Mouse (Mus musculus) cerebellum, adult 2 months (tissue): Measurements from ENCODE around the gene Tesk2.

Experiments used
- CTCF ChIP-seq: fragments of 200-500 bp; IDR thresholded peaks from 2 replicates; pipeline ENCODE4 v1.5.1; 2011; ENCODE audit warnings: low read depth, mild to moderate bottlenecking, control low read depth, low read length, moderate library complexity, borderline replicate concordance; ENCODE audit not compliant: insufficient read depth
- POLR2A ChIP-seq: fragments of 200-500 bp; IDR thresholded peaks from 2 replicates; pipeline ENCODE4 v1.6.1; 2011; ENCODE audit warnings: low read length, control low read depth, borderline replicate concordance; ENCODE audit not compliant: insufficient read depth

GRCm38 (mm10) chr4:116676027-116676426 lies 44.7 kb upstream of the Tesk2 start:
- TF ChIP-seq POLR2A, result no peak
- TF ChIP-seq CTCF, result no peak
